Mouse (Mus musculus) liver, embryonic 14.5 days (tissue): ENCODE data around the gene Olfr30. TPM values are rescaled to one million over a fixed set of nuclear protein-coding genes. Genes with fewer than 3 reads are reported as not detected.

Source experiments
- ATAC-seq: fragments of 200-750 bp; cut with Nextera tagmentation; 2 replicates; pipeline ENCODE4 v1.8.0; 2017; ENCODE audit warnings: moderate number of reproducible peaks, mild to moderate bottlenecking, moderate library complexity; ENCODE audit not compliant: insufficient read depth
- DNase-seq, 3 experiments: peaks; one replicate each; pipeline ENCODE4 v3.0.0-alpha.2; 2012 to 2013; ENCODE audit warnings: low read depth in 3 of 3, low spot score in 3 of 3
- H3K27ac ChIP-seq: fragments of 300-500 bp; sonication (generic); 2 replicates; pipeline ENCODE4 v1.5.1; 2014; ENCODE audit warnings: moderate library complexity, mild to moderate bottlenecking, control low read depth, inconsistent platforms
- H3K27me3 ChIP-seq: fragments of 300-500 bp; sonication (generic); 2 replicates; pipeline ENCODE4 v1.6.1; 2014; ENCODE audit warnings: mild to moderate bottlenecking, low read length, moderate library complexity; ENCODE audit not compliant: control insufficient read depth, insufficient read depth
- H3K36me3 ChIP-seq: fragments of 300-500 bp; sonication (generic); replicated peaks from 2 replicates; pipeline ENCODE4 v1.6.1; 2014; ENCODE audit warnings: low read depth; ENCODE audit not compliant: control insufficient read depth, insufficient read depth
- H3K4me1 ChIP-seq, 2 experiments: fragments of 200-500 bp in 1 of 2; fragments of 300-500 bp in 1 of 2; sonication (generic) in 1 of 2; replicated peaks; 2 replicates each; pipeline ENCODE4 v1.6.1; 2012 to 2014; ENCODE audit warnings: antibody characterized with exemption in 1 of 2, inconsistent platforms in 1 of 2, low read length in 1 of 2; ENCODE audit not compliant: control insufficient read depth in 2 of 2, insufficient read depth in 2 of 2
- H3K4me2 ChIP-seq: fragments of 300-500 bp; sonication (generic); 2 replicates; pipeline ENCODE4 v1.6.1; 2014; ENCODE audit warnings: low read depth, mild to moderate bottlenecking, control low read depth, moderate library complexity
- H3K4me3 ChIP-seq, 2 experiments: fragments of 200-500 bp in 1 of 2; fragments of 300-500 bp in 1 of 2; sonication (generic) in 1 of 2; 2 replicates each; pipeline ENCODE4 v1.5.1; 2012 to 2014; ENCODE audit warnings: low read depth in 2 of 2, low read length in 2 of 2, mild to moderate bottlenecking in 2 of 2, control low read depth in 1 of 2, inconsistent platforms in 1 of 2, moderate library complexity in 1 of 2; ENCODE audit not compliant: insufficient read depth in 1 of 2
- H3K9ac ChIP-seq: fragments of 300-500 bp; sonication (generic); replicated peaks from 2 replicates; pipeline ENCODE4 v1.6.1; 2014; ENCODE audit warnings: mild to moderate bottlenecking, control low read depth, moderate library complexity
- H3K9me3 ChIP-seq: fragments of 300-500 bp; sonication (generic); 2 replicates; pipeline ENCODE4 v1.6.1; 2016; ENCODE audit warnings: low read length, mixed read lengths; ENCODE audit not compliant: control insufficient read depth
- CTCF ChIP-seq: IDR thresholded peaks from 2 replicates; pipeline ENCODE4 v1.5.1; 2016; ENCODE audit warnings: antibody characterized with exemption, low read depth, control low read depth
- EP300 ChIP-seq: IDR thresholded peaks from 2 replicates; pipeline ENCODE4 v1.6.1; 2016; ENCODE audit warnings: antibody characterized with exemption, low read depth
- WGBS: fragments of 180-500 bp; shearing (Covaris S2); extraction: QIAGEN DNeasy Blood & Tissue Kit; methylation state at CpG from one replicate; pipeline ENCODE4 v1.1.7; 2014; ENCODE audit not compliant: insufficient replicate concordance; 5-methylcytosine and 5-hydroxymethylcytosine counted together
- polyA plus RNA-seq, 2 experiments: library from polyadenylated mRNA; depleted of rRNA in 1 of 2; stranded (reverse) in 1 of 2; unstranded in 1 of 2; fragments of >200 nt; fragmentation: Nextera tagmentation in 1 of 2; extraction: Ambion mirVana in 1 of 2; gene quantifications; 2 replicates each; pipeline versions ENCODE4 v1.2.1 to v1.2.3; 2012 to 2014

Gene Olfr30
- polyA plus RNA-seq, 2 experiments: not detected

DNA sequence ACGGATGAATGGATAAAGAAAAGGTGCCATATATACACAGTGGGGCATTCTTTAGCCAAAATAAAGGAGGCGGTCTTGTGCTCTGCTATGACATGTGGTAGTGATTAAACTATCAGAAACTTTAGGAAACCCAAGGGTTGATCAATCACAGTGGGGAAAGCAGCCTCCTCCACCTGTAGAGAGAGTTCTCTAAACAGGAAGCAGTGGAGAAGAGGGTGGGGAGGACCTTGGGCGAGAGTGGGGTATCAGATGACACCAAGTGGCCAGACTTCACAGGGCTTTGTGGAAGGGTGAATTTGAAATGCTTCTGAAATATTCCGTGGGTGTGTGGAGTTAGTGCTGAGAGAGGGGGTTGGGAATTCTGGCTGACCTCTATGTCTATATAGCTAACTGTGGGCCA is 8.5 kb downstream of the Olfr30 start:
- Histone ChIP-seq H3K9me3 (no peaks in the 10 kb centered on the region), H3K27ac (no peak overlapping the region), H3K4me3 (no peak overlapping the region), H3K9ac (no peak overlapping the region), H3K27me3 (no peaks in the 10 kb centered on the region), H3K4me2 (no peak overlapping the region), H3K4me1 (no peaks in the 10 kb centered on the region), H3K36me3 (no peaks in the 10 kb centered on the region)
- 51% methylated on average over 4 of the region's 4 CpGs for WGBS
- no peak for TF ChIP-seq CTCF
- DNase-seq: no peak
- no peak for ATAC-seq

- no peak for DNase-seq
- H3K9ac ChIP-seq: no peak within 1 kb of the TSS
- no peak within 1 kb of the TSS for H3K4me3 ChIP-seq
- no peak within 1 kb of the TSS for H3K27ac ChIP-seq
- TF ChIP-seq CTCF: no peak
- no peak for TF ChIP-seq EP300
- H3K9me3 ChIP-seq: no peaks in the 10 kb centered on the region
- H3K36me3 ChIP-seq: no peaks in the 10 kb centered on the region
- no peak for ATAC-seq
- no peak within 1 kb of the TSS for H3K4me2 ChIP-seq
- no peaks in the 10 kb centered on the region for H3K27me3 ChIP-seq
- H3K4me1 ChIP-seq: no peaks in the 10 kb centered on the region
- 89% methylated on average over 9 of the region's 9 CpGs for WGBS
Measured at GRCm38 (mm10) chr11:58452759-58453158, 9.3 kb downstream of the Olfr30 start, which contains the start of gene Lypd9. TSS of gene Lypd9 (minus strand) at chr11:58452923.

- 35% methylated on average over 5 of the region's 5 CpGs for WGBS
- TF ChIP-seq CTCF: no peak
- no peak for TF ChIP-seq EP300
Measured at GRCm38 (mm10) chr11:58437866-58438265, 24.2 kb downstream of the Olfr30 start.

GRCm38 (mm10) chr11:58432259-58432658 is 29.8 kb downstream of the Olfr30 start, which contains the start of gene Gm12253:
TSS of gene Gm12253 (plus strand) at chr11:58432559.
- no peaks in the 10 kb centered on the region for H3K9me3 ChIP-seq
- WGBS: 56% methylated on average over 3 of the region's 3 CpGs
- H3K27ac ChIP-seq: no peak within 1 kb of the TSS
- no peaks in the 10 kb centered on the region for H3K27me3 ChIP-seq
- H3K4me2 ChIP-seq: no peak within 1 kb of the TSS
- ATAC-seq (no peak), DNase-seq (no peak)
- H3K9ac ChIP-seq: no peak within 1 kb of the TSS
- no peaks in the 10 kb centered on the region for H3K36me3 ChIP-seq
- no peak within 1 kb of the TSS for H3K4me3 ChIP-seq
- no peaks in the 10 kb centered on the region for H3K4me1 ChIP-seq
- no peak for TF ChIP-seq CTCF

More at GRCm38 (mm10) chr11:58437866-58438265, 24.2 kb downstream of the Olfr30 start:
- no peak overlapping the region for H3K4me3 ChIP-seq
- no peak overlapping the region for H3K27ac ChIP-seq
- ATAC-seq (no peak), DNase-seq (no peak)
- H3K9me3 ChIP-seq: no peaks in the 10 kb centered on the region
- H3K4me1 ChIP-seq: no peaks in the 10 kb centered on the region
- no peaks in the 10 kb centered on the region for H3K36me3 ChIP-seq
- H3K9ac ChIP-seq: no peak overlapping the region
- H3K27me3 ChIP-seq: no peaks in the 10 kb centered on the region
- H3K4me2 ChIP-seq: no peak overlapping the region

DNA sequence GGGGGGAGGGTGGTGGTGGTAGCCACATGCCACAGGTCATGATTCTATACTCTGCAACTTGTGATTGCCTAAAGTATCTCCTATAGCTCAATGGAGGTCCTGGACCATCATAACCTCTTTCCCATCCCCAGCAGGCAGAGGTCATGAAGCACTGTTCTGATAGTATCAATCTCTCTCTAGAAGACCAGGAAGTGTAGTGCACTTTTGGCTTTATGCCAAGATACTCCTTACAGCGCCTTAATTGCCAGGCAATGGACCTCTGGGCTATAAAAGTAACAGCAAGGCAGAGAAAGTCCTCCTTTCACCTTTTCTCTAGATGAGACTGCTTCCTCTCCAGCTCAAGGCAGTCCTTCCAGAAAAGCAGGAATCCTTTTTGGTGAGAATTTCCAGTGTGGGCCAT is 41.3 kb downstream of the Olfr30 start, which contains the start of gene 1810065E05Rik:
1810065E05Rik (plus strand) TSS at position 297 of the 400 bp plus-strand sequence.
- Histone ChIP-seq H3K9me3 (no peaks in the 10 kb centered on the region), H3K4me1 (no peaks in the 10 kb centered on the region), H3K27me3 (no peaks in the 10 kb centered on the region), H3K36me3 (no peaks in the 10 kb centered on the region), H3K27ac (no peak within 1 kb of the TSS), H3K9ac (no peak within 1 kb of the TSS), H3K4me3 (no peak within 1 kb of the TSS), H3K4me2 (no peak within 1 kb of the TSS)
- WGBS: 34% methylated on average over 1 of the region's 1 CpGs
- TF ChIP-seq EP300 (no peak), CTCF (no peak)
- DNase-seq (no peak), ATAC-seq (no peak)
